Mouse (Mus musculus): ENCODE results near the gene Prr15l. TPM values are rescaled to one million over a fixed set of nuclear protein-coding genes. Genes with fewer than 3 reads are reported as not detected.

Gene Prr15l
- polyA plus RNA-seq, 1 experiment: not detected

- peaks cover 39% of the 10 kb centered on the region for H3K4me1 ChIP-seq (ENCODE audit: control insufficient read depth, insufficient read depth, low read length)
- no peak overlapping the region for H3K27ac ChIP-seq (ENCODE audit: insufficient read depth, low read depth, low read length)
- TF ChIP-seq POLR2A (IDR thresholded peaks at IDR 0.05; ENCODE audit: insufficient read depth, low read depth, low read length): no peak
- TF ChIP-seq CTCF (IDR thresholded peaks at IDR 0.05; ENCODE audit: insufficient read depth, low read depth, low read length): no peak
- no peak overlapping the region for H3K4me3 ChIP-seq (ENCODE audit: insufficient read depth, low read depth, low read length)
- WGBS: 81% methylated on average over 11 of the region's 11 CpGs
These were observed 39.8 kb downstream of the Prr15l start for GRCm38 (mm10) chr11:96967544-96968269.

GRCm38 (mm10) chr11:96968476-96968875 lies 40.6 kb downstream of the Prr15l start:
- no peak overlapping the region for H3K27ac ChIP-seq (ENCODE audit: insufficient read depth, low read depth, low read length)

GRCm38 (mm10) chr11:96969280-96969722 lies 41.4 kb downstream of the Prr15l start:
- WGBS: 71% methylated on average over 5 of the region's 5 CpGs
- Histone ChIP-seq H3K27ac (ENCODE audit: insufficient read depth, low read depth, low read length) (peak overlapping the region; percentile 20), H3K4me3 (ENCODE audit: insufficient read depth, low read depth, low read length) (no peak overlapping the region), H3K4me1 (ENCODE audit: control insufficient read depth, insufficient read depth, low read length) (peaks cover 42% of the 10 kb centered on the region)
- TF ChIP-seq CTCF (IDR thresholded peaks at IDR 0.05; ENCODE audit: insufficient read depth, low read depth, low read length) (no peak), POLR2A (IDR thresholded peaks at IDR 0.05; ENCODE audit: insufficient read depth, low read depth, low read length) (no peak)

More at GRCm38 (mm10) chr11:96968476-96968875, 40.6 kb downstream of the Prr15l start:
- Histone ChIP-seq H3K4me3 (ENCODE audit: insufficient read depth, low read depth, low read length) (no peak overlapping the region), H3K4me1 (ENCODE audit: control insufficient read depth, insufficient read depth, low read length) (peaks cover 38% of the 10 kb centered on the region)
- no peak for TF ChIP-seq POLR2A (IDR thresholded peaks at IDR 0.05; ENCODE audit: insufficient read depth, low read depth, low read length)
- WGBS: 79% methylated on average over 6 of the region's 6 CpGs

GRCm38 (mm10) chr11:96969746-96970145 lies 41.8 kb downstream of the Prr15l start:
- H3K4me3 ChIP-seq (ENCODE audit: insufficient read depth, low read depth, low read length): no peak overlapping the region
- peak overlapping the region; percentile 0; the same call in 1 of the 2 replicates for H3K27ac ChIP-seq (ENCODE audit: insufficient read depth, low read depth, low read length)
- 65% methylated on average over 1 of the region's 1 CpGs for WGBS
- H3K4me1 ChIP-seq (ENCODE audit: control insufficient read depth, insufficient read depth, low read length): peaks cover 42% of the 10 kb centered on the region
- no peak for TF ChIP-seq CTCF (IDR thresholded peaks at IDR 0.05; ENCODE audit: insufficient read depth, low read depth, low read length)
- no peak for TF ChIP-seq POLR2A (IDR thresholded peaks at IDR 0.05; ENCODE audit: insufficient read depth, low read depth, low read length)

GRCm38 (mm10) chr11:96970341-96970740 lies 42.4 kb downstream of the Prr15l start:
- WGBS: 80% methylated on average over 3 of the region's 3 CpGs
- Histone ChIP-seq H3K27ac (ENCODE audit: insufficient read depth, low read depth, low read length) (no peak overlapping the region), H3K4me1 (ENCODE audit: control insufficient read depth, insufficient read depth, low read length) (peaks cover 42% of the 10 kb centered on the region), H3K4me3 (ENCODE audit: insufficient read depth, low read depth, low read length) (no peak overlapping the region)
- no peak for TF ChIP-seq POLR2A (IDR thresholded peaks at IDR 0.05; ENCODE audit: insufficient read depth, low read depth, low read length)
- TF ChIP-seq CTCF (IDR thresholded peaks at IDR 0.05; ENCODE audit: insufficient read depth, low read depth, low read length): no peak

GRCm38 (mm10) chr11:96972906-96973305 lies 45.0 kb downstream of the Prr15l start:
- peaks cover 49% of the 10 kb centered on the region for H3K4me1 ChIP-seq (ENCODE audit: control insufficient read depth, insufficient read depth, low read length)
- TF ChIP-seq CTCF (IDR thresholded peaks at IDR 0.05; ENCODE audit: insufficient read depth, low read depth, low read length): no peak
- WGBS: 30% methylated on average over 5 of the region's 5 CpGs
- peak overlapping the region; percentile 88 for H3K27ac ChIP-seq (ENCODE audit: insufficient read depth, low read depth, low read length)
- no peak overlapping the region for H3K4me3 ChIP-seq (ENCODE audit: insufficient read depth, low read depth, low read length)

- WGBS: 49% methylated on average over 5 of the region's 5 CpGs
These were observed 45.6 kb downstream of the Prr15l start for GRCm38 (mm10) chr11:96973426-96973964.

GRCm38 (mm10) chr11:96974813-96975212 lies 46.9 kb downstream of the Prr15l start:
- Histone ChIP-seq H3K4me3 (ENCODE audit: insufficient read depth, low read depth, low read length) (no peak overlapping the region), H3K27ac (ENCODE audit: insufficient read depth, low read depth, low read length) (no peak overlapping the region), H3K4me1 (ENCODE audit: control insufficient read depth, insufficient read depth, low read length) (peaks cover 42% of the 10 kb centered on the region)
- no peak for TF ChIP-seq CTCF (IDR thresholded peaks at IDR 0.05; ENCODE audit: insufficient read depth, low read depth, low read length)
- no peak for TF ChIP-seq POLR2A (IDR thresholded peaks at IDR 0.05; ENCODE audit: insufficient read depth, low read depth, low read length)
- 86% methylated on average over 5 of the region's 5 CpGs for WGBS

More at GRCm38 (mm10) chr11:96973426-96973964, 45.6 kb downstream of the Prr15l start:
- TF ChIP-seq CTCF (IDR thresholded peaks at IDR 0.05; ENCODE audit: insufficient read depth, low read depth, low read length) (no peak), POLR2A (IDR thresholded peaks at IDR 0.05; ENCODE audit: insufficient read depth, low read depth, low read length) (no peak)
- Histone ChIP-seq H3K4me1 (ENCODE audit: control insufficient read depth, insufficient read depth, low read length) (peaks cover 50% of the 10 kb centered on the region), H3K27ac (ENCODE audit: insufficient read depth, low read depth, low read length) (peak overlapping the region; percentile 57), H3K4me3 (ENCODE audit: insufficient read depth, low read depth, low read length) (no peak overlapping the region)

Data from olfactory bulb, adult 2 months (tissue).